Mouse (Mus musculus) MEL (cell line): ENCODE results near the gene Gpsm3. TPM values are rescaled to one million over a fixed set of nuclear protein-coding genes. Genes with fewer than 3 reads are reported as not detected.
"Not testable (repeated sequence)": the region's sequence is repeated elsewhere in the genome, so short reads cannot be mapped to it uniquely, and the experiment has no call there.

Experiments
- DNase-seq: peaks from one replicate; pipeline ENCODE4 v3.0.0; 2011; ENCODE audit warnings: low read depth, low spot score
- H3K27ac ChIP-seq: 2 replicates; pipeline ENCODE4 v1.5.1; 2012; ENCODE audit warnings: low read depth, mild to moderate bottlenecking, control low read depth, low read length, moderate library complexity; ENCODE audit not compliant: control insufficient read depth
- H3K27me3 ChIP-seq, 2 experiments: fragments of 150-350 bp in 1 of 2; sonication (generic) in 1 of 2; 2 replicates each; pipeline ENCODE4 v1.6.1; 2012; ENCODE audit warnings: low read length in 2 of 2, mild to moderate bottlenecking in 2 of 2, improper control_type of control experiment in 1 of 2, moderate library complexity in 1 of 2; ENCODE audit not compliant: insufficient read depth in 2 of 2, control insufficient read depth in 1 of 2
- H3K36me3 ChIP-seq, 2 experiments: 2 replicates each; pipeline ENCODE4 v1.6.1; 2012 to 2014; ENCODE audit warnings: low read length in 2 of 2, improper control_type of control experiment in 1 of 2, inconsistent platforms in 1 of 2, mild to moderate bottlenecking in 1 of 2; ENCODE audit not compliant: insufficient read depth in 2 of 2, control insufficient read depth in 1 of 2
- H3K4me1 ChIP-seq, 2 experiments: fragments of 150-350 bp in 1 of 2; sonication (generic) in 1 of 2; 2 replicates each; pipeline ENCODE4 v1.6.1; 2012; ENCODE audit warnings: low read length in 2 of 2, improper control_type of control experiment in 1 of 2, mild to moderate bottlenecking in 1 of 2; ENCODE audit not compliant: insufficient read depth in 2 of 2, control insufficient read depth in 1 of 2
- H3K4me3 ChIP-seq, 2 experiments: fragments of 150-350 bp in 1 of 2; sonication (generic) in 1 of 2; 2 replicates each; pipeline ENCODE4 v1.5.1; 2012; ENCODE audit warnings: low read depth in 2 of 2, low read length in 2 of 2, mild to moderate bottlenecking in 2 of 2, moderate library complexity in 2 of 2, control low read depth in 1 of 2, improper control_type of control experiment in 1 of 2; ENCODE audit not compliant: control insufficient read depth in 1 of 2, insufficient read depth in 1 of 2
- H3K79me2 ChIP-seq: 2 replicates; pipeline ENCODE4 v1.6.1; 2012; ENCODE audit warnings: mild to moderate bottlenecking, low read length, moderate library complexity; ENCODE audit not compliant: control insufficient read depth, poor library complexity, insufficient read depth
- H3K9ac ChIP-seq: 2 replicates; pipeline ENCODE4 v1.6.1; 2012; ENCODE audit warnings: low read depth, mild to moderate bottlenecking, control low read depth, low read length, moderate library complexity; ENCODE audit not compliant: control insufficient read depth, poor library complexity, severe bottlenecking
- H3K9me3 ChIP-seq: fragments of 150-350 bp; sonication (generic); replicated peaks from 2 replicates; pipeline ENCODE4 v1.6.1; 2012; ENCODE audit warnings: mild to moderate bottlenecking, low read length, improper control_type of control experiment, moderate library complexity; ENCODE audit not compliant: insufficient read depth
- ELF1 ChIP-seq: IDR thresholded peaks from 2 replicates; pipeline ENCODE4 v1.6.1; 2014; ENCODE audit warnings: low read depth, mild to moderate bottlenecking, inconsistent platforms, low read length, improper control_type of control experiment, moderate library complexity
- ETS1 ChIP-seq: IDR thresholded peaks from 2 replicates; pipeline ENCODE4 v1.6.1; 2012; ENCODE audit warnings: low read depth, mild to moderate bottlenecking, inconsistent platforms, low read length, improper control_type of control experiment, moderate library complexity
- HCFC1 ChIP-seq: IDR thresholded peaks from 2 replicates; pipeline ENCODE4 v1.6.1; 2012; ENCODE audit warnings: low read depth, mild to moderate bottlenecking, inconsistent platforms, low read length, improper control_type of control experiment, moderate library complexity
- MAFK ChIP-seq: IDR thresholded peaks from 2 replicates; pipeline ENCODE4 v1.6.1; 2011; ENCODE audit warnings: low read depth, mild to moderate bottlenecking, low read length, improper control_type of control experiment, borderline replicate concordance
- MAX ChIP-seq: IDR thresholded peaks from 2 replicates; pipeline ENCODE4 v1.6.1; 2011; ENCODE audit warnings: low read length, improper control_type of control experiment
- MAZ ChIP-seq: IDR thresholded peaks from 2 replicates; pipeline ENCODE4 v1.6.1; 2012; ENCODE audit warnings: low read depth, mild to moderate bottlenecking, inconsistent platforms, low read length, improper control_type of control experiment
- MXI1 ChIP-seq: IDR thresholded peaks from 2 replicates; pipeline ENCODE4 v1.6.1; 2011; ENCODE audit warnings: mild to moderate bottlenecking, low read depth, low read length, improper control_type of control experiment
- MYB ChIP-seq: IDR thresholded peaks from 2 replicates; pipeline ENCODE4 v1.6.1; 2011; ENCODE audit warnings: mild to moderate bottlenecking, low read depth, low read length, improper control_type of control experiment
- NELFE ChIP-seq: IDR thresholded peaks from 2 replicates; pipeline ENCODE4 v1.6.1; 2011; ENCODE audit warnings: low read depth, low read length, improper control_type of control experiment
- POLR2A ChIP-seq, 2 experiments: IDR thresholded peaks; 2 replicates each; pipeline ENCODE4 v1.6.1; 2011 to 2012; ENCODE audit warnings: low read length in 2 of 2, mild to moderate bottlenecking in 2 of 2, control low read depth in 1 of 2, improper control_type of control experiment in 1 of 2, low read depth in 1 of 2, moderate library complexity in 1 of 2; ENCODE audit not compliant: control insufficient read depth in 1 of 2, insufficient read depth in 1 of 2, poor library complexity in 1 of 2
- POLR2AphosphoS5 ChIP-seq: IDR thresholded peaks from 2 replicates; pipeline ENCODE4 v1.6.1; 2012; ENCODE audit warnings: low read depth, borderline replicate concordance, mild to moderate bottlenecking, inconsistent platforms, low read length, moderate library complexity, mixed read lengths
- RCOR1 ChIP-seq: IDR thresholded peaks from 2 replicates; pipeline ENCODE4 v1.6.1; 2012; ENCODE audit warnings: low read depth, mild to moderate bottlenecking, inconsistent platforms, low read length, improper control_type of control experiment
- SIN3A ChIP-seq: IDR thresholded peaks from 2 replicates; pipeline ENCODE4 v1.6.1; 2012; ENCODE audit warnings: low read length, improper control_type of control experiment, inconsistent platforms
- TAL1 ChIP-seq: IDR thresholded peaks from 2 replicates; pipeline ENCODE4 v1.6.1; 2012; ENCODE audit warnings: mild to moderate bottlenecking, inconsistent platforms, low read length, moderate library complexity, mixed read lengths
- TBP ChIP-seq: IDR thresholded peaks from 2 replicates; pipeline ENCODE4 v1.8.0; 2011; ENCODE audit warnings: low read depth, low read length, improper control_type of control experiment
- TCF12 ChIP-seq: IDR thresholded peaks from 2 replicates; pipeline ENCODE4 v1.6.1; 2014; ENCODE audit warnings: low read depth, mild to moderate bottlenecking, inconsistent platforms, low read length, improper control_type of control experiment, moderate library complexity
- ZMIZ1 ChIP-seq: IDR thresholded peaks from 2 replicates; pipeline ENCODE4 v1.6.1; 2012; ENCODE audit warnings: low read depth, mild to moderate bottlenecking, inconsistent platforms, low read length, improper control_type of control experiment, moderate library complexity
- polyA plus RNA-seq, 2 experiments: library from polyadenylated mRNA; stranded (reverse) in 1 of 2; unstranded in 1 of 2; fragments of >175 nt in 1 of 2; fragments of >200 nt in 1 of 2; gene quantifications; 2 replicates each; pipeline versions ENCODE4 v1.2.1 to v1.2.4; 2012; ENCODE audit warnings: low replicate concordance in 2 of 2, low read depth in 1 of 2; ENCODE audit not compliant: insufficient read length in 2 of 2, insufficient read depth in 1 of 2, missing spikeins in 1 of 2
- total RNA-seq: library from RNA; depleted of rRNA; stranded (reverse); fragments of 300-350 nt; gene quantifications from 2 replicates; pipeline ENCODE4 v1.2.3, GENCODE M21; 2012; rRNA removed

Gpsm3 gene
- total RNA-seq = 10.6 and 12.0 TPM in 2 replicates
- polyA plus RNA-seq = 10 to 100 TPM in 1 of 2 experiments, not detected in 1; 37.8 TPM

DNA sequence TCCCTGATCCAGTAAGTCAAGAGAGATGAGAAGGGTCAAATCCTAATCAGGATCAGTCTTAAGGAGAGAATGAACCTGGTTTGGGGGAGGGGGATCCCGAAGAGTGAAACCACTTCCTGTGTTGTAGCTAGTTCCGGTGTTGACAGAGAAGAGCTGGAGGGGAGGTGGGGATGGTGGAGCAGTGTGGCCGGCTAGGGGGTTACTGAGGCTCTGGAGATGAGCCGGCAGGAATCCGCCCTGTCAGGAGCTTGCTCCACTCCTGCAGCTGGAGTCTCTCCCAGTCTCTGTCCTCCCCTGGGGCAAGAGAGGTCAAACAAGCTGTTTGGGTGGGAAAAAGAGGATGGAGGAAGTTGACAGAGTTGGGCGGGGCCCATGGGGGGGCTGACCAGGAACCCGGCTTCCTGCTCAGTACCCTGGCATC lies at the start of gene Gpsm3:
Gpsm3 (plus strand) TSS at position 126 of the 421 bp plus-strand sequence.
- peaks cover 11 to 40% of the 10 kb centered on the region in 2 experiments for H3K4me1 ChIP-seq
- DNase-seq = peak; percentile 71
- H3K27ac ChIP-seq = peak within 1 kb of the TSS; percentile 41

DNA sequence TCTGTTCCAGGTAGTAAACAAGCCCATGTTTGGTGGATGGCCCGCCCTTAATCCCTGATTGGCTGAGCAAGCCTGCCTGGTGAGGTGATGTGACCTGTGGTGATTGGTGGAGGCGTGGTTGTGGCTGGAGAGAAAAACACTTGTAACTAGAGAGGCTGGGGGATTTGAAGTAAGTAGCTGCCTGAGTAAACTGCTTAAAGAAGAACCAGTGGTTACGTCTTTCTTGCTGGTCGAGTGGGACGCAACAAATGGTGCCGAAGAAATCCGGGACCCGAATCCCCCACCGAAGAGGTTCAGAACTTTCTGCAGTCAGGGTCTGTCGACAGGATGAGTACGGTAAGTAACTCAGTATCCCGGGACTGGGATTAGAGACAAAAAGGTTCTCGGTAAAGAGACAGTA lies 46.0 kb upstream of the Gpsm3 start:
- peak overlapping the region; percentile 65 to 95 for H3K4me3 ChIP-seq
- not testable (repeated sequence) for H3K79me2 ChIP-seq, H3K27me3 ChIP-seq, H3K27ac ChIP-seq, H3K4me1 ChIP-seq, H3K9me3 ChIP-seq, H3K36me3 ChIP-seq
- DNase-seq = peak; percentile 30
- H3K9ac ChIP-seq = peak overlapping the region; percentile 39; the same call in 1 of the 2 replicates
- TF ChIP-seq SIN3A = peak; percentile 61; the same call in 1 of the 2 replicates
- TF ChIP-seq MXI1 = 0 out of 2 replicates have a peak, but pooled peaks have one; percentile 33
- TF ChIP-seq HCFC1 = 0 out of 2 replicates have a peak, but pooled peaks have one; percentile 15

More for the DNA sequence above, at the start of gene Gpsm3:
- Histone ChIP-seq H3K79me2 (peaks cover 16% of the 10 kb centered on the region), H3K4me3 (peak within 1 kb of the TSS; percentile 31 to 78), H3K27me3 (no peaks in the 10 kb centered on the region), H3K36me3 (peaks cover 0 to 27% of the 10 kb centered on the region in 2 experiments; a peak in 2 of 4 replicates), H3K9me3 (no peaks in the 10 kb centered on the region), H3K9ac (peak within 1 kb of the TSS; percentile 89)
- peak; percentile 53; the same call in 1 of the 2 replicates for TF ChIP-seq TBP
- peak; percentile 15 to 51; a peak in 1 of 4 replicates for TF ChIP-seq POLR2A (IDR thresholded peaks at IDR 0.05; ENCODE audit: control insufficient read depth in 1 of 2, insufficient read depth in 1 of 2, low read depth in 1 of 2, low read length in 2 of 2, poor library complexity in 1 of 2)
- peak; percentile 24; the same call in 1 of the 2 replicates for TF ChIP-seq ETS1
- no peak for TF ChIP-seq MAFK
- TF ChIP-seq HCFC1 = peak; percentile 69
- 0 out of 2 replicates have a peak, but pooled peaks have one; percentile 29 for TF ChIP-seq ZMIZ1
- TF ChIP-seq MXI1 = no peak
- peak; percentile 47 for TF ChIP-seq ELF1
- peak; percentile 86 for TF ChIP-seq MAZ
- TF ChIP-seq NELFE = peak; percentile 31; the same call in 1 of the 2 replicates
- TF ChIP-seq TCF12 = no peak
- peak; percentile 57 for TF ChIP-seq SIN3A
- TF ChIP-seq MAX = 0 out of 2 replicates have a peak, but pooled peaks have one; percentile 11

DNA sequence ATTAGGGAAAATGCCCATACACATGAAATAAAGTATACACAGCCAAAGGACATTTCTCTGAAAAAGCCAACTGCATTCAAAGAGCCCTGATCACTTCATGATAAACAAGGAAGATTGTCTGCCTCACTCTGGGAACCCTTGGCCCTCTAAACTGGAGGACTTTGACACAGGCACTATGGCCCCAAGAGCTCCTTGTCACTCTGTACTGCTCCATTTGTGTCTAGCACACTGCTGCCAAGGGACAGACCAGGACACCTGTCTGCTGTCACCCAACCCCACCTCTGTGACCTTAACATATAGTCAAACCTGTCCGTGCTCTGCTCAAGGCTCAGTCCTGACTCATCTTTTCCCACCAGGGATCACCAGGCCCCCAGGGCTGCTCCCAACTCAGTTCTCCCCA lies 42.8 kb upstream of the Gpsm3 start:
- Histone ChIP-seq H3K9me3 (no peaks in the 10 kb centered on the region), H3K4me1 (no peaks in the 10 kb centered on the region), H3K4me3 (no peak overlapping the region), H3K27me3 (no peaks in the 10 kb centered on the region; a peak in 2 of 4 replicates), H3K27ac (no peak overlapping the region), H3K9ac (no peak overlapping the region), H3K36me3 (no peaks in the 10 kb centered on the region; a peak in 1 of 4 replicates), H3K79me2 (no peaks in the 10 kb centered on the region)
- no peak for DNase-seq
- no peak for TF ChIP-seq POLR2AphosphoS5
- no peak for TF ChIP-seq MAFK
- no peak for TF ChIP-seq SIN3A
- TF ChIP-seq MYB = no peak
- TF ChIP-seq RCOR1 = no peak
- TF ChIP-seq MAX = no peak
- TF ChIP-seq TCF12 = no peak
- TF ChIP-seq TAL1 = no peak
